Mouse (Mus musculus) left cerebral cortex, adult 2 months (tissue): ENCODE data around the gene Hoxa7. TPM values are rescaled to one million over a fixed set of nuclear protein-coding genes. Genes with fewer than 3 reads are reported as not detected.

Source experiments
- DNase-seq, 2 experiments: peaks; one replicate each; pipeline ENCODE4 v3.0.0; 2021 to 2022; ENCODE audit warnings: low spot score in 2 of 2, mixed read lengths in 1 of 2; ENCODE audit errors: extremely low spot score in 1 of 2
- H3K27ac ChIP-seq: fragments of 200-600 bp; 2 replicates; pipeline ENCODE4 v1.8.1; 2022
- H3K4me3 ChIP-seq: fragments of 200-600 bp; 2 replicates; pipeline ENCODE4 v1.8.1; 2022
- CTCF ChIP-seq: fragments of 200-600 bp; IDR thresholded peaks from 2 replicates; pipeline ENCODE4 v1.8.1; 2022; ENCODE audit warnings: antibody characterized with exemption, mild to moderate bottlenecking, moderate library complexity
- intact Hi-C: fragments of 180-260 bp; cut with DNase I; formaldehyde crosslinking; loops from one replicate; pipeline ENCODE4 v1.15.1; 2025
- total RNA-seq, 2 experiments: library from RNA; stranded (reverse); gene quantifications; 2 replicates each; pipeline ENCODE4 v1.2.3; 2021

Gene Hoxa7
- total RNA-seq, 2 experiments from 2014 or later, result not detected

- TF ChIP-seq CTCF, result no peak
- Histone ChIP-seq H3K27ac (no peak overlapping the region), H3K4me3 (no peak overlapping the region)
- intact Hi-C loops, result no loop called here
- no peak for DNase-seq
These were observed 29.7 kb upstream of the Hoxa7 start for GRCm38 (mm10) chr6:52251177-52251879.

- no peak for DNase-seq
- Histone ChIP-seq H3K27ac (no peak overlapping the region), H3K4me3 (no peak overlapping the region)
- TF ChIP-seq CTCF, result no peak
- intact Hi-C loops, result no loop called here
These were observed 28.2 kb upstream of the Hoxa7 start for GRCm38 (mm10) chr6:52249826-52250225.

GRCm38 (mm10) chr6:52249415-52249738, 27.7 kb upstream of the Hoxa7 start:
- H3K27ac ChIP-seq, result no peak overlapping the region
- intact Hi-C loops, result no loop called here
- no peak for DNase-seq
- H3K4me3 ChIP-seq, result no peak overlapping the region
- TF ChIP-seq CTCF, result no peak

GRCm38 (mm10) chr6:52248638-52249414, 27.2 kb upstream of the Hoxa7 start:
- no peak for DNase-seq
- TF ChIP-seq CTCF, result no peak
- H3K4me3 ChIP-seq, result no peak overlapping the region
- H3K27ac ChIP-seq, result no peak overlapping the region
- intact Hi-C loops, result no loop called here

- TF ChIP-seq CTCF, result no peak
- intact Hi-C loops, result no loop called here
- no peak overlapping the region for H3K4me3 ChIP-seq
- no peak overlapping the region for H3K27ac ChIP-seq
- DNase-seq, result no peak
These were observed 26.3 kb upstream of the Hoxa7 start for GRCm38 (mm10) chr6:52247766-52248637.

GRCm38 (mm10) chr6:52246916-52247315, 25.3 kb upstream of the Hoxa7 start:
- H3K27ac ChIP-seq, result no peak overlapping the region
- no peak overlapping the region for H3K4me3 ChIP-seq
- TF ChIP-seq CTCF, result no peak
- no peak for DNase-seq
- intact Hi-C loops, result no loop called here

GRCm38 (mm10) chr6:52246403-52246803, 24.7 kb upstream of the Hoxa7 start:
- Histone ChIP-seq H3K4me3 (no peak overlapping the region), H3K27ac (no peak overlapping the region)
- DNase-seq, result no peak
- no peak for TF ChIP-seq CTCF
- intact Hi-C loops, result no loop called here

- no peak within 1 kb of the TSS for H3K4me3 ChIP-seq
- intact Hi-C loops, result no loop called here
These were observed 24.1 kb upstream of the Hoxa7 start, which contains the start of gene Hoxa11 for GRCm38 (mm10) chr6:52245757-52246142. Hoxa11 (minus strand) TSS chr6:52245810.

GRCm38 (mm10) chr6:52245040-52245756, 23.5 kb upstream of the Hoxa7 start:
- TF ChIP-seq CTCF, result no peak
- Histone ChIP-seq H3K27ac (no peak overlapping the region), H3K4me3 (no peak overlapping the region)
- intact Hi-C loops, result no loop called here
- no peak for DNase-seq

More at GRCm38 (mm10) chr6:52245757-52246142, 24.1 kb upstream of the Hoxa7 start, which contains the start of gene Hoxa11:
- no peak for TF ChIP-seq CTCF
- no peak within 1 kb of the TSS for H3K27ac ChIP-seq
- DNase-seq, result no peak

- Histone ChIP-seq H3K4me3 (no peak overlapping the region), H3K27ac (no peak overlapping the region)
- no peak for DNase-seq
- TF ChIP-seq CTCF, result no peak
- intact Hi-C loops, result no loop called here
These were observed 22.9 kb upstream of the Hoxa7 start for GRCm38 (mm10) chr6:52244471-52245039.

- Histone ChIP-seq H3K4me3 (no peak overlapping the region), H3K27ac (no peak overlapping the region)
- intact Hi-C loops, result no loop called here
- no peak for TF ChIP-seq CTCF
- DNase-seq, result no peak
These were observed 22.0 kb upstream of the Hoxa7 start for GRCm38 (mm10) chr6:52243681-52244121.
